Mouse (Mus musculus): ENCODE data around the gene Palm3. TPM values are rescaled to one million over a fixed set of nuclear protein-coding genes. Genes with fewer than 3 reads are reported as not detected.

Gene Palm3
- polyA plus RNA-seq, 1 experiment from 2014 or later: 3.6 TPM

GRCm38 (mm10) chr8:84042948-84043342 lies 21.7 kb downstream of the Palm3 start:
- Histone ChIP-seq H3K36me3 (ENCODE audit: control insufficient read depth, insufficient read depth, low read length) (no peaks in the 10 kb centered on the region), H3K4me2 (ENCODE audit: low read depth, low read length) (peak overlapping the region; percentile 79), H3K9me3 (ENCODE audit: control insufficient read depth, low read length) (no peaks in the 10 kb centered on the region), H3K27me3 (replicated peaks; ENCODE audit: control insufficient read depth, insufficient read depth, low read length) (peaks cover 57% of the 10 kb centered on the region), H3K4me3 (ENCODE audit: low read depth, low read length) (peak overlapping the region; percentile 45; the same call in 1 of the 2 replicates), H3K27ac (replicated peaks; ENCODE audit: low read depth, low read length) (no peak overlapping the region), H3K4me1 (ENCODE audit: control insufficient read depth, insufficient read depth, low read length) (peaks cover 5% of the 10 kb centered on the region; the same call in 1 of the 2 replicates), H3K9ac (ENCODE audit: low read depth, low read length) (no peak overlapping the region)
- ATAC-seq (ENCODE audit: low read depth) (no peak), DNase-seq (ENCODE audit: low spot score) (no peak)
- 28% methylated on average over 10 of the region's 12 CpGs for WGBS

DNA sequence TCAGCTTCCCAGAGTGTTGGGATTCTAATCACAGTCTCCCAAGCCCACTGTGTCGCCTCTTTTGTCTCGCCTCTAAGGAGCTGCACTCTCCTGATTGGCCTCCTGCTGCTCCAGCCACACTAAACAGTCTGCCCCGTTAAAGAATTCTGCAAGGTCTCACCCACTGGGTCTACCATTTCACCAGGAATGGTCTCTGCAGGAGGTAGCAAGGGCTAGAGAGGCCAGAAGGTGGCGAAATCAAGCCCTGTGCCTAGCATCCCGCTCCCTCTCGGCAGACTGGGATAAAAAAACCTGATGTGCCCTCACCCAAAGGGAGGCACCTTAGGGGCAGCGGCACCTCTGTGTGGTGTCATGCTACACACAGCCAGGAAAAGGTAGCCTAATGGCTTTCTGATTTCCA lies 22.8 kb downstream of the Palm3 start:
- Histone ChIP-seq H3K4me1 (ENCODE audit: control insufficient read depth, insufficient read depth, low read length) (peaks cover 5% of the 10 kb centered on the region; the same call in 1 of the 2 replicates), H3K4me2 (ENCODE audit: low read depth, low read length) (no peak overlapping the region), H3K9ac (ENCODE audit: low read depth, low read length) (no peak overlapping the region), H3K9me3 (ENCODE audit: control insufficient read depth, low read length) (no peaks in the 10 kb centered on the region), H3K36me3 (ENCODE audit: control insufficient read depth, insufficient read depth, low read length) (no peaks in the 10 kb centered on the region), H3K27me3 (replicated peaks; ENCODE audit: control insufficient read depth, insufficient read depth, low read length) (peaks cover 57% of the 10 kb centered on the region), H3K4me3 (ENCODE audit: low read depth, low read length) (no peak overlapping the region), H3K27ac (replicated peaks; ENCODE audit: low read depth, low read length) (no peak overlapping the region)
- DNase-seq (ENCODE audit: low spot score) (no peak), ATAC-seq (ENCODE audit: low read depth) (no peak)
- WGBS: 7% methylated on average over 7 of the region's 7 CpGs

- DNase-seq (ENCODE audit: low spot score) (no peak), ATAC-seq (ENCODE audit: low read depth) (no peak)
- Histone ChIP-seq H3K4me1 (ENCODE audit: control insufficient read depth, insufficient read depth, low read length) (peaks cover 5% of the 10 kb centered on the region; the same call in 1 of the 2 replicates), H3K4me3 (ENCODE audit: low read depth, low read length) (no peak within 1 kb of the TSS), H3K4me2 (ENCODE audit: low read depth, low read length) (no peak within 1 kb of the TSS), H3K9ac (ENCODE audit: low read depth, low read length) (no peak within 1 kb of the TSS), H3K9me3 (ENCODE audit: control insufficient read depth, low read length) (no peaks in the 10 kb centered on the region), H3K36me3 (ENCODE audit: control insufficient read depth, insufficient read depth, low read length) (no peaks in the 10 kb centered on the region), H3K27ac (replicated peaks; ENCODE audit: low read depth, low read length) (no peak within 1 kb of the TSS), H3K27me3 (replicated peaks; ENCODE audit: control insufficient read depth, insufficient read depth, low read length) (peaks cover 57% of the 10 kb centered on the region)
- 14% methylated on average over 9 of the region's 9 CpGs for WGBS
These were observed 23.6 kb downstream of the Palm3 start, which contains the start of gene Rln3 for GRCm38 (mm10) chr8:84044900-84045299. Gene Rln3, minus strand, starts transcription at chr8:84045000.

- WGBS: 77% methylated on average over 3 of the region's 3 CpGs
- H3K27me3 ChIP-seq (replicated peaks; ENCODE audit: control insufficient read depth, insufficient read depth, low read length): peaks cover 45% of the 10 kb centered on the region
These were observed 25.2 kb downstream of the Palm3 start for GRCm38 (mm10) chr8:84046505-84046904.

DNA sequence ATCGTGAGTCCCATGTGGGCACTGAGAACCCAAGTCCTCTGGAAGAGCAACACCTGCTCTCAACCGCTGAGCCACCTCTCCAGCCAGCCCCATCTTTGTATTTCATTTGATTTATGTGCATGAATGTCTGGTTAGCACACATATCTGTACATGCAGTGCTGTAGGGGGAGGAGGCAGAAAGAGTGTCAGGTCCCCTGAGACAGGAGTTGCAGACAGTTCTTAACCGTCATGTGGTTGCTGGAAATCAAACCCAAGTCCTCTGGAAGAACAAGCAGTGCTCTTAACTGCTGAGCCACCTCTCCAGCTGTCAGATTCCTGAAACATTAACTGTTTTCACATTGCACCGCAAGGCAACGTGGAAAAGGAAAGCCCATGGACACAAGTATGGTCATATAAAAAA lies 26.9 kb downstream of the Palm3 start:
- Histone ChIP-seq H3K27me3 (replicated peaks; ENCODE audit: control insufficient read depth, insufficient read depth, low read length) (peaks cover 28% of the 10 kb centered on the region), H3K36me3 (ENCODE audit: control insufficient read depth, insufficient read depth, low read length) (no peaks in the 10 kb centered on the region), H3K9ac (ENCODE audit: low read depth, low read length) (no peak overlapping the region), H3K27ac (replicated peaks; ENCODE audit: low read depth, low read length) (no peak overlapping the region), H3K4me1 (ENCODE audit: control insufficient read depth, insufficient read depth, low read length) (no peaks in the 10 kb centered on the region), H3K9me3 (ENCODE audit: control insufficient read depth, low read length) (no peaks in the 10 kb centered on the region), H3K4me2 (ENCODE audit: low read depth, low read length) (no peak overlapping the region), H3K4me3 (ENCODE audit: low read depth, low read length) (no peak overlapping the region)
- ATAC-seq (ENCODE audit: low read depth): no peak
- no peak for DNase-seq (ENCODE audit: low spot score)
- WGBS: 58% methylated on average over 5 of the region's 5 CpGs

More at GRCm38 (mm10) chr8:84046505-84046904, 25.2 kb downstream of the Palm3 start:
- ATAC-seq (ENCODE audit: low read depth): no peak
- no peak overlapping the region for H3K4me2 ChIP-seq (ENCODE audit: low read depth, low read length)
- H3K27ac ChIP-seq (replicated peaks; ENCODE audit: low read depth, low read length): no peak overlapping the region
- no peak for DNase-seq (ENCODE audit: low spot score)
- H3K9ac ChIP-seq (ENCODE audit: low read depth, low read length): no peak overlapping the region
- peaks cover 5% of the 10 kb centered on the region; the same call in 1 of the 2 replicates for H3K4me1 ChIP-seq (ENCODE audit: control insufficient read depth, insufficient read depth, low read length)
- no peak overlapping the region for H3K4me3 ChIP-seq (ENCODE audit: low read depth, low read length)
- no peaks in the 10 kb centered on the region for H3K36me3 ChIP-seq (ENCODE audit: control insufficient read depth, insufficient read depth, low read length)
- no peaks in the 10 kb centered on the region for H3K9me3 ChIP-seq (ENCODE audit: control insufficient read depth, low read length)

- H3K27ac ChIP-seq (replicated peaks; ENCODE audit: low read depth, low read length): no peak overlapping the region
- no peaks in the 10 kb centered on the region for H3K9me3 ChIP-seq (ENCODE audit: control insufficient read depth, low read length)
- ATAC-seq (ENCODE audit: low read depth) (peak; percentile 37; the same call in 1 of the 2 replicates), DNase-seq (ENCODE audit: low spot score) (peak; percentile 33)
- no peaks in the 10 kb centered on the region for H3K4me1 ChIP-seq (ENCODE audit: control insufficient read depth, insufficient read depth, low read length)
- 78% methylated on average over 3 of the region's 3 CpGs for WGBS
- H3K9ac ChIP-seq (ENCODE audit: low read depth, low read length): no peak overlapping the region
- H3K4me2 ChIP-seq (ENCODE audit: low read depth, low read length): no peak overlapping the region
- no peak overlapping the region for H3K4me3 ChIP-seq (ENCODE audit: low read depth, low read length)
- H3K27me3 ChIP-seq (replicated peaks; ENCODE audit: control insufficient read depth, insufficient read depth, low read length): no peaks in the 10 kb centered on the region
- H3K36me3 ChIP-seq (ENCODE audit: control insufficient read depth, insufficient read depth, low read length): no peaks in the 10 kb centered on the region
These were observed 31.5 kb downstream of the Palm3 start for GRCm38 (mm10) chr8:84052746-84053145.

GRCm38 (mm10) chr8:84053229-84053628 lies 32.0 kb downstream of the Palm3 start:
- H3K36me3 ChIP-seq (ENCODE audit: control insufficient read depth, insufficient read depth, low read length): no peaks in the 10 kb centered on the region
- ATAC-seq (ENCODE audit: low read depth): no peak
- H3K4me3 ChIP-seq (ENCODE audit: low read depth, low read length): no peak overlapping the region
- no peak overlapping the region for H3K27ac ChIP-seq (replicated peaks; ENCODE audit: low read depth, low read length)
- no peak overlapping the region for H3K9ac ChIP-seq (ENCODE audit: low read depth, low read length)
- no peaks in the 10 kb centered on the region for H3K27me3 ChIP-seq (replicated peaks; ENCODE audit: control insufficient read depth, insufficient read depth, low read length)
- H3K9me3 ChIP-seq (ENCODE audit: control insufficient read depth, low read length): no peaks in the 10 kb centered on the region
- no peak overlapping the region for H3K4me2 ChIP-seq (ENCODE audit: low read depth, low read length)
- DNase-seq (ENCODE audit: low spot score): no peak
- 95% methylated on average over 5 of the region's 5 CpGs for whole genome bisulfite sequencing
- H3K4me1 ChIP-seq (ENCODE audit: control insufficient read depth, insufficient read depth, low read length): no peaks in the 10 kb centered on the region

GRCm38 (mm10) chr8:84057827-84058226 lies 36.6 kb downstream of the Palm3 start:
- Histone ChIP-seq H3K9ac (ENCODE audit: low read depth, low read length) (no peak overlapping the region), H3K27me3 (replicated peaks; ENCODE audit: control insufficient read depth, insufficient read depth, low read length) (no peaks in the 10 kb centered on the region), H3K4me2 (ENCODE audit: low read depth, low read length) (no peak overlapping the region), H3K9me3 (ENCODE audit: control insufficient read depth, low read length) (no peaks in the 10 kb centered on the region), H3K4me1 (ENCODE audit: control insufficient read depth, insufficient read depth, low read length) (no peaks in the 10 kb centered on the region), H3K36me3 (ENCODE audit: control insufficient read depth, insufficient read depth, low read length) (no peaks in the 10 kb centered on the region), H3K27ac (replicated peaks; ENCODE audit: low read depth, low read length) (no peak overlapping the region), H3K4me3 (ENCODE audit: low read depth, low read length) (no peak overlapping the region)
- DNase-seq (ENCODE audit: low spot score) (no peak), ATAC-seq (ENCODE audit: low read depth) (no peak)
- 100% methylated on average over 1 of the region's 1 CpGs for WGBS

DNA sequence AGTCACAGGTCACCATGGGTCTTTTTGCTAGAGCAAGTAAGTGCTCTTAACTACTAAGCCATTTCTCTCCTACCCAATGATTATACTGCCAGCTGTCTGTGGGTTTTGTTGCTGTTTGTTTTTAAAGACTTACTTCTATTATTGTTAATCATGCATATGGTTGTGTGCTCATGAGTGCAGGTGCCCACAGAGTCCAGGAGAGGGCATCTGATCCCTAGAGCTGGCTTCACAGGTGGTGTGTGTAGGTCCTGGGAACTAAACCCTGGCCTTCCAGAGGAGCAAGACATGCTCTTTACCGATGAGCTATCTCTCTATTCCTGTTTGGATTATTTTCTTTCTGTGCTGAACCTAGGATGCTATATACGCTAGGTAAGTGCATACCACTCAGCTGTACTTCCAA lies 38.0 kb downstream of the Palm3 start:
- ATAC-seq (ENCODE audit: low read depth) (no peak), DNase-seq (ENCODE audit: low spot score) (no peak)
- Histone ChIP-seq H3K4me1 (ENCODE audit: control insufficient read depth, insufficient read depth, low read length) (no peaks in the 10 kb centered on the region), H3K9ac (ENCODE audit: low read depth, low read length) (no peak overlapping the region), H3K4me3 (ENCODE audit: low read depth, low read length) (no peak overlapping the region), H3K9me3 (ENCODE audit: control insufficient read depth, low read length) (no peaks in the 10 kb centered on the region), H3K27ac (replicated peaks; ENCODE audit: low read depth, low read length) (no peak overlapping the region), H3K36me3 (ENCODE audit: control insufficient read depth, insufficient read depth, low read length) (no peaks in the 10 kb centered on the region), H3K27me3 (replicated peaks; ENCODE audit: control insufficient read depth, insufficient read depth, low read length) (no peaks in the 10 kb centered on the region), H3K4me2 (ENCODE audit: low read depth, low read length) (no peak overlapping the region)
- WGBS: 87% methylated on average over 2 of the region's 2 CpGs

All from embryonic facial prominence, embryonic 14.5 days (tissue).